Mouse (Mus musculus): ENCODE results near the gene Pcid2. TPM values are rescaled to one million over a fixed set of nuclear protein-coding genes. Genes with fewer than 3 reads are reported as not detected.

Gene Pcid2
- 42.6 TPM for polyA plus RNA-seq (2017; shearing (Covaris generic))

GRCm38 (mm10) chr8:13105087-13105881 is at the start of gene Pcid2, which contains the start of gene Cul4a:
Gene Pcid2, minus strand, starts transcription at chr8:13105459.
Gene Cul4a, plus strand, starts transcription at chr8:13105621.

GRCm38 (mm10) chr8:13060441-13061150 is 44.7 kb downstream of the Pcid2 start, which contains the start of gene Proz:
Gene Proz, plus strand, starts transcription at chr8:13060914.

GRCm38 (mm10) chr8:13037015-13037414 is 68.2 kb downstream of the Pcid2 start, which contains the start of gene F10:
Gene F10, plus strand, starts transcription at chr8:13037308.

Other genes starting within 250 kb of the Pcid2 start
- gene Mcf2l, start 231.7 kb downstream of the Pcid2 start, polyA plus RNA-seq (2017; shearing (Covaris generic)): 0.69 TPM
- gene F7, start 79.4 kb downstream of the Pcid2 start, polyA plus RNA-seq (2017; shearing (Covaris generic)): not detected
- 0.27 TPM for gene F10, start 68.2 kb downstream of the Pcid2 start, polyA plus RNA-seq (2017; shearing (Covaris generic))
- 2.3 TPM for gene Proz, start 44.5 kb downstream of the Pcid2 start, polyA plus RNA-seq (2017; shearing (Covaris generic))
- gene Cul4a, start 162 bp upstream of the Pcid2 start, polyA plus RNA-seq (2017; shearing (Covaris generic)): 22.8 TPM
- gene Lamp1, start 53.7 kb upstream of the Pcid2 start, polyA plus RNA-seq (2017; shearing (Covaris generic)): 212 TPM
- gene Grtp1, start 95.2 kb upstream of the Pcid2 start, polyA plus RNA-seq (2017; shearing (Covaris generic)): 2.0 TPM
- gene Adprhl1, start 148.7 kb upstream of the Pcid2 start, polyA plus RNA-seq (2017; shearing (Covaris generic)): not detected
- gene Dcun1d2, start 182.7 kb upstream of the Pcid2 start, polyA plus RNA-seq (2017; shearing (Covaris generic)): 21.3 TPM
- 17.3 TPM for gene Tmco3, start 182.7 kb upstream of the Pcid2 start, polyA plus RNA-seq (2017; shearing (Covaris generic))
- gene Tfdp1, start 233.3 kb upstream of the Pcid2 start, polyA plus RNA-seq (2017; shearing (Covaris generic)): 59.0 TPM